Mouse (Mus musculus) left cerebral cortex, adult 9 months (tissue): ENCODE results near the gene March7.

Experiments
- DNase-seq, 2 experiments: peaks; one replicate each; pipeline ENCODE4 v3.0.0; 2022; ENCODE audit warnings: low spot score in 2 of 2

March7 gene

DNA sequence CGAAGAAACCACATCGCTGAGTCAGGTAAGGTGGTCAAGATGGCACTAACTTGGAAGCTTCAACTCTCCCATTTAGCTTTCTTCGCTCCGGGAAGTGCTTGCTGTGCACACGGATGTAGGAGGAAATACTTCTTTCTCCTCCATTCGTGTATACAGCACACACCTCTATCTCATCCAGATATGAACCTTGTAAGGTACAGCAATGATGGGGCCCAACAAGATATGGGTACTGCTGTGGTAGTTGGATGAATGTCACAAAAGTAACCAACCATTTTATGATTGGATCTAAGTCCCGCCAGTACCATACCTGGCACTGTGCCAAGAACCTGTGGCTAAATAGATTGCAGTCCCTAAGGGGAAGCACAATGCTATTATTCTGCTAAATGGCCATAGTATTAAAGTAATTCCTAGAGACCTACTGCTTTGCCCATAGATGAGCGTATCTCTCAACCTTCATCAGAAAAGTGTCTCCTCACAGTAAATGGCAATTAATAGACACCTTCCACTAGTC is 75.5 kb downstream of the March7 start:
- DNase-seq = no peak

DNA sequence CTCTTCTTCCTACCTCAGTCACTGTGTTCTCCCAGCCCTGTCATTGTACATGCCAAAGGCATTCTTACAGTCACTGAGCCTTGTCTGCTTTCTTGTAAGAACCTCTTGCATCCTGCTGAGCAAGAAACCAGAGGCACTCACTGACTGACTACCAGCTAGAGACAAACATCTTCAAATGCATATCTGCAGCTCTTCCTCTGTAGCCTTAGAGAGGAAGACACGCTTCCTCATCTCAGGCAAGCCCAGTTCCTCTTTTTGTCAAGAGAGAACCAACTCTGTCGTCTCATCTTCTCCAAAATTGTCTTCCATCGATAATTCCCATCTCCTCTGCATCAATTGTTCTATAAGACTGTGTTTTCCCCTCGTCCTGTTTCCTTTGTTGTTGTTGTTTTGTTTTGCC is 78.9 kb downstream of the March7 start:
- no peak for DNase-seq

DNA sequence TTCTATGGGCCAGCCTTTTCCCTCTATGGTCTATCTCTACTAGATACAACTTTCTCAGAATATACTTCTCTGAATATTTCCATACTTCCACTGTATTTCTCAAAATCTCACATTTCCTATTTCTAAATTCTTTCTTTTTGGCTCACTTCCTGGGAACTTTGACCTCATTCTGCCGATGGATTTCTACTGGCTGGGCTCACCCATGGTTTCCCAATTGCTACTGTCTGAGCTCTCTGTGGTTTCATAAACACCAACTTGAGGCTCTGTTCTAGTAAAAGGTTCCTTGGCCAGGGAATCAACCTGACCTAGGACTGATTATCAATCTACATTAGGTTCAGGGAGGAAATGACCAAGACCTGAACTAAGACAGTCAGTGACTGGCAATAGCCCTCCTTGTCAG is 79.8 kb downstream of the March7 start:
- DNase-seq = no peak

DNA sequence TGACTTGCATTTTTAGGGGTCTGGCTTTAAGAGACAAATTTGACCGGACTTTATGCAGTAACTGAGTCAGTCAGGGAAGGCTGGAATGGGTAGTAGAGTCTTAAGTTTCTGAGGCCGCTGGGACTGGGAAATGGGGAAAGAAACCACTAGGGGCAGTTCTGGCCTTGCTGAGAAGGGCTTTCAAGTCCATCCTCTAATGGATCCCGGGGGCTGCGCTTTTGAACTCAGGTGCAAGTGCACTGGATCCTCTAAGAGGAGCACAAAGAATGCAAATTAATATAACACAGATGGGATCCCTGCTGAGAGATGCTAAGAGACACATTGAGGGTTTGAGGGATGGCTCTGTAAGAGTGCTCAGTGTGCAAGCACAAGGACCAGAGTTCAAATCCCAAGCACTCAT is 81.7 kb downstream of the March7 start:
- no peak for DNase-seq

DNA sequence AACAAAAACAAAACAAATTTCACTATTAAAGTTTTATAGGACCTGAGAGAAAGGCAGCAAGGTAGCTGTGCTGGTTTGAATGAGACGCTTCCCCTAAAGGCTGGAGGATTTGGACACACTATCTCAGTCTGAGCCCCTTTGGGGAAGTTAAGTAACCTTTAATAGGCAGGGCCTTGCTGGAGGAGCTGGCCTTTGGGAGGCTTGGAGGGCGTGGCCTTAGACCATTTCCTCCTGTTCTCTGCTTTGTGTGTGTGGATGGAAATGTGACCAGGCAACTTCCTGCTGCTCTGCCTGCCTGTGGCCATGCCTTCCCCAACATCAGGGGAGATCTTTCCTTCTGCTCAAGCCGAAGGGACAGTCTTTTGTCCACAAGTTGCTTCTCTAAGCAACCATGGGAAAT is 88.6 kb downstream of the March7 start:
- no peak for DNase-seq

DNA sequence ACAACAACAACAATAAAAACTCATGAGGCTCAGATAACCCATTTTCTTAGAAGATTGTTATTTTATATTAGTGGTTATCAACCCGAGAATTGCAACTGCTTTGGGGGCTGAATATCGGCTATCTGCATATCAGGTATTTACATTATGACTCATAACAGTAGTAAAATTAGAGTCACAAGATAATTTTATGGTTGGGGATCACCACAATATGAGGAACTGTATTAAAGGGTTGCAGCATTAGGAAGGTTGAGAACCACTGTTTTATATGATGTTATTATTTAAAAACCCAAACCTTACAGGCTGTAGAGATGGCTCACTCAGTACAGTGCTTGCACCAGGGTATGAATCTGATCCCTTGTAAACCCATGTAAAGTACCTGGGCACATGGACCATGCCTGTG is 89.6 kb downstream of the March7 start:
- no peak for DNase-seq
